Mouse (Mus musculus) embryo, embryonic 11.5 days (tissue): Measurements from ENCODE around the gene Rab1b.

ENCODE experiments used
- DNase-seq: peaks from one replicate; pipeline ENCODE4 v3.0.0-alpha.2; 2012; ENCODE audit warnings: low read depth, low spot score

The Rab1b gene

DNA sequence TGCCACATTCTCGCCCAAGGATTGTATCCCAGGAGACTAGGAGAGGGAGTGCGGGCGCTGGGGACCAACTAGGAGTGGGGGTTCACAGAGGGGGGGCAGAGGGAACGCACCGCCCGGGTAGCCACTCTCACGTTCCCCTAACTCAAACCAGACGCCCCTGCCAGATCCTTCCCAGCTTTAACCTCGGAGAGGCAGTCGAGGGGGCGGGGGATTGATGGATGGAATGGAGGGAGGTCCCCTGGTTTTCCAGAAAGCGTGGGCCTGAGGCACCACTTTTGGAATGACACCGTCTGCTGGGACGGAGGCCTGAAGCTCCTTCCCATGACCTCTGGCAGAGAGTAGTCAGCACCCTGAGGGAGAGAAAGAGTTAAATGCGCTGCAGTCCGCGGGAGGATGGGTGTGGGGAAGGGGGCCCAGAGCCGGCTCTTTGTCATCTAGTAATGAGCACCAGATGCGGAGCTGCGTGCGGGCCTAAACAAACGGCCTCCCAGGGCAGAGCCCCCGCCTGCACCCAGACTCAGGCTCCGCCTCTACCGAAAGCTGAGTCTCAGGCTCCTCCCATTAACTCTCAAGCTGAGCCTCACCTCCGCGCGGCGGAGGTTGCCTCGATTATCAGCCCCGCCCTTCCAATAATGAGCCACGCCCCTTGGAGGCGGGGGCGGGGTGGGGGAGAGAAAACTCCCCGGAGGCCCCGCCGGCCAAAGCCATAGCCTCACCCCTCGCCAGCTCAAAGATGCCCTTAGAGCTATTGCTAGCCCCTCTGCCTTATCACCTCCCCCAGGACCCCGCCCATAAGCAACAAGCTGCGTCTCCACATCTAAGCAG is 35.1 kb downstream of the Rab1b start:
- peak; percentile 91 for DNase-seq

GRCm38 (mm10) chr19:5071077-5071476 is 35.8 kb downstream of the Rab1b start:
- DNase-seq, result no peak

GRCm38 (mm10) chr19:5069978-5070377 is 36.9 kb downstream of the Rab1b start:
- no peak for DNase-seq

GRCm38 (mm10) chr19:5069486-5069885 is 37.4 kb downstream of the Rab1b start:
- no peak for DNase-seq

- DNase-seq, result no peak
Observed at GRCm38 (mm10) chr19:5068570-5069234, 38.2 kb downstream of the Rab1b start.

DNA sequence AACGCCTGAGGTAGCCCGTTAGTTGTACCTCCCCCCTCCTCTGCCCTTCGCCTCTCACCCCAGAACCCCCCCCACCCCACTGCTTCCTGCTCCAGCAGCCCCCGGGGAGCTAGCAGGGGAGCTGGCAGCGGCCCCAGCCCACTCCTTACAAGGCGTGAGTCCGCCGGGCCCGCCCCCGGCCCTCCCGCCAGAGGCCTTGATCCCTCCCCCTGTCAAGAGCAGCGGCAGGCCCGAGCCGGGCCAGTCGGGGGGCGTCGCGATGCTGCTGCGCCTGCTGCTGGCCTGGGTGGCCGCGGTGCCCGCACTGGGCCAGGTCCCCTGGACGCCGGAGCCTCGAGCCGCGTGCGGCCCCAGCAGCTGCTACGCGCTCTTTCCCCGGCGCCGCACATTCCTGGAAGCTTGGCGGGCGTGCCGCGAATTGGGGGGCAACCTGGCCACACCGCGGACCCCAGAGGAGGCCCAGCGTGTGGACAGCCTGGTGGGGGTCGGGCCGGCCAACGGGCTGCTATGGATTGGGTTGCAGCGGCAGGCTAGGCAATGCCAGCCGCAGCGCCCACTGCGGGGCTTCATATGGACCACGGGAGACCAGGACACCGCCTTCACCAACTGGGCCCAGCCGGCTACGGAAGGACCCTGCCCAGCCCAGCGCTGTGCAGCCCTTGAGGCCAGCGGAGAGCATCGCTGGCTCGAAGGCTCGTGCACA is 38.9 kb downstream of the Rab1b start, which contains the start of gene Cd248:
TSS of gene Cd248 (plus strand) at position 212 of the 703 bp plus-strand sequence.
- no peak for DNase-seq

DNA sequence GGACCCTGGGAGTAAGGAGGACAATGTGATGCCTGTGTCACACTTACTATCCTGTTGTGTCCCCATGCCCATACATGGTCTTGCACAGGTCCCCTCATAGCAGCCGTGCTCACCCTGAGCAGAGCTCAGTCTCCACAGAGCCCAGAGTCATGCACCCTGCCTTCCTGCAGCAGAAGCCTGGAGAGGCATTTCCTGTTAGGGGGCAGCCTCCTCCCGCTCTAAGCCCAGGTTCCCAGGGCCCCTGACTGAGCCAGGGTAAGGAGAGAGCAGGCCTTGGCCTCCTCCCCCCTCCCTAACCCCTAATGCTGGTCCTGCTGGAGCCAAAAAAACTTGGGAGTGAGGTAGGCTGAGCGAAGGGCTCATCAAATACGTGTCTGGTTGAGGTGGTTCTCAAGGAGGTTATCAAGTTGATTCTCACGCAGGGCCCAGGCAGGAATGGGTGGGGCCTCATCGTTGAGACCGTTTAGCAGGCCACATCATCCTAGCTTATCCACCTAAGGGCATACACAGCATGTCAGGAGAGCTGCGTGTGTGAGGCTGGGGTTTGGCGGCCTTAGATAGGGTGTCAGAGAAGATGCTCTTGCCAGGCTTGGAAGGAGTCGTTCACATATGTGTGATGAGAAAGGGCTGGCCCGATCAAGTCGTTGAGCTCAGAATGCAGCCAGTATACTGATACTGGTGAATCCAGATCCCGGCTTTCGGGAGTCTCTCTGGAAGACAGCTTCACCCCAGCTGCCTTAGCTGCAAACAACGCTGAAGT is 39.7 kb downstream of the Rab1b start:
- no peak for DNase-seq

DNA sequence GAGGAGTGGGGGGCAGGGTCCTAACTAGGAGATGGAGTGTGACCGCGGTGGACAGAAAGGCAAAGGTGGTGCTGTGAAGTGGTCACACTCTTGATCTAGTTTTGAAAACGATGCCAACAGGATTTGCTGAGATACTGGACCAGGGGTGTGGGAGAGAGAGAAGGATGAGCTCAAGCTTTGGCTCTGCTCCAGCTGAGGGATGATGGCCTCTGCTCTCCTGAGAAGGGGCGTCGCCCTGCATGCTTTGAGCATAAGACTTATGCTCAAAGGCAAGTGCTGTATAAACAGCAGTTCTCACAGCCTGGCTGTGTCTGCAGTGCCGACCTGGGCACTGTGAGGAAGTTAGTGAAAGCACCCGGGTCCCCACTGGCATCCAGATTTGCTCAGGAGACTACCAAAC is 41.8 kb downstream of the Rab1b start:
- DNase-seq, result no peak

GRCm38 (mm10) chr19:5062446-5062845 is 44.4 kb downstream of the Rab1b start:
- DNase-seq, result no peak

- no peak for DNase-seq
Observed at GRCm38 (mm10) chr19:5062041-5062440, 44.8 kb downstream of the Rab1b start.

DNA sequence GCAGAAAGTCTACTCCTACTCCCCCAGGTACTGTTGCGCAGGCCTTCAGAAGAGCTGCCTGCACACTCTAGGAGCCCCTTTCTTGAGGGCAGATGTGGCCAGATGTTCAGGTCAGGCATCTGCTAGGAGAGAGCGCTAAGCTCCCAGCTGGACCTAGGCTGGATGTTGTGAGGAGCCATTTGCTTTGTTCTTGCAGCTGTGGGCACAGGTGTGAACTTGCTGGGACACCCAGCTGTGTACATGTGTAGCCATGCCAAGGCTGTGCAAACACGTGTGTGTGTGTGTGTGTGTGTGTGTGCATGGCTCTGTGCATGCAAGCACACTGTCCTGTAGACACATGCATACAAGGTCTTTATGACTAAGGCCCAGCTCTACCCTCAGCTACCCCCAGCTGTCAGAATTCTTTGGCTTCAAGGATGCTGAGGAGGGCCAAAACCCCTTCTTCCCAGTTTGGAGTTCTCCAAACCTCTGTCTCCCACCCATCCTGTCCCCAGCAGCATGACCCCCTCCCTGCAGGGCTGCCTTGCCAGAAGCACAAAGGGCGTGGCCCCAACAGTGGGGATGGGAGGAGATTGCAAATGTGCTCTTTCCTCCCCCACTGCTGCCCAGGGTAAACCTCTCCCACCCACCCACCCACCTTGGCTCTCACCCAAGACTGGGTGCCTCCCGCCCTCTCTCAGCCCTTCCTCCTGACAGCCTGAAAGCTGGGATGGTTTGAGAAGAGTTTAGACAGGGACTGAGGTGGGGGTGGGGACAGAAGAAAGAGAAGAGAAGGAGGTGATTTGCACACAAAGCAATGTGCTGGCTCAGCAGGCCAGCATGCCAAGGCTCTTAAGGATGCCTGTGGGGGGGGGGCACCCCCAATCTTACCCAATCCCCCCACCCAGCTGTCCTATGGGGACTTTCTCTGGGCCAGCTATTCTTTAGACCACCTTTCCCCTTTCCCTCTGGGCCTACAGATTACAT is 46.2 kb downstream of the Rab1b start:
- no peak for DNase-seq

- no peak for DNase-seq
Observed at GRCm38 (mm10) chr19:5058801-5059771, 47.8 kb downstream of the Rab1b start.

DNA sequence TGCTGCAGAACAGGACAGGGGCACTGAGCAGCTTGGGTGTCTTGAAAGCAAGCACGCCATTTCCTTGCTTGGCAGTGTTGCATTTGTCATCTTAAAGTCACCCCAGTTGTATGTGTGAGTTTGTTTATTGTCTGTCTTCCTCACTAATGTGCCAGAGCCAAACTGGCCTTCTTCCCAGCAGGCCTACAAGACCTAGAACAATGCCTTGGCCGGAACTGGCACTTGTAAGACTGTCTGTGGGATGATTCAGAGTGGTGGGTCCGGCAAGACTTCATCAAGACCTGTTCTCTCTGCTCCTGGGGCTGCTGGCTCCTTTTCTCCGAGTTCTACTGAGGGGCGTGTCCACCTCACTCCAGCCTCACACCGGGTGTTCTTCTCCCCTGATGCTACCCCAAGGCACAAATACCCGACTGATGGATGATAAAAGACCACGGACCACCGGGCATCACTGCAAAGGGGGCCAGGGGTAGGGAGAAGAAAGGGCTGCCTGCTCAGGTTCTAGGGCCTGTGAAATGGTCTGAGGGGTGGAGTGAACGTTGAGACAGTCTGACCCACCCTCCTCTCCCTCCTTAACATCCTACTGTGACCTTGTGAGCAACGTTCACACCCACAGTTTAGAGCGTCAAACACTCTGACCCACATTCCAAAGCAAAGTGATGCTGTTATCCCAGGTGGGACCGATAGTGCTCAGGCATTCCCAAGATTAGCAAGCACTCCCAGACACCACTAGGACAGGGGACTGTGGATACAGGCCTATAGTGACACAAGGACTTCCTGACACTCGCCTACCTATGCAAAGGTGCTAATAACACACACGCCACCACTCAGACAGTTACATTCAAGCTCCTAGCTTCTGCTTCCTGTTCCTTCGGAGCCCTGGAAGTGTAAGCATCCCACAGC is 48.7 kb downstream of the Rab1b start:
- no peak for DNase-seq

- DNase-seq, result no peak
Observed at GRCm38 (mm10) chr19:5056251-5056650, 50.6 kb downstream of the Rab1b start.

DNA sequence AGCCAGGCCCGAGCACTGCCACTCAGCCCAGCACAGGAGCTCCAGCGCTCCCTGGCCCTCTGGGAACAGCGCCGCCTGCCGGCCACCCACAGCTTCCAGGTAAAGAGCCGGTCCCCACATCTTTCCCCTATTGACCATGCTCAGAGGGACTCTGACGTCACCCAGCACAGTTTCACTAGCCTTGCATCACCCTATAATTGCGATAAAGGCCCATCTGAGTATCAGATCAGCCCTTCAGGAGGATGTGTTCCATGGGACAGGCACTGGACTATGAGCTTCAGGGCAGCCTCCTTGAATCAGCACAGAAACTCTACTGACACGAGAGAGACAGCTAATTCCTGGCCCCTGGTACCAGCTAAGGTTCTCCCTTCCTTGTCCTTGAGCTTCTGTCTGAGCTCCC is 53.0 kb downstream of the Rab1b start:
- DNase-seq, result no peak

DNA sequence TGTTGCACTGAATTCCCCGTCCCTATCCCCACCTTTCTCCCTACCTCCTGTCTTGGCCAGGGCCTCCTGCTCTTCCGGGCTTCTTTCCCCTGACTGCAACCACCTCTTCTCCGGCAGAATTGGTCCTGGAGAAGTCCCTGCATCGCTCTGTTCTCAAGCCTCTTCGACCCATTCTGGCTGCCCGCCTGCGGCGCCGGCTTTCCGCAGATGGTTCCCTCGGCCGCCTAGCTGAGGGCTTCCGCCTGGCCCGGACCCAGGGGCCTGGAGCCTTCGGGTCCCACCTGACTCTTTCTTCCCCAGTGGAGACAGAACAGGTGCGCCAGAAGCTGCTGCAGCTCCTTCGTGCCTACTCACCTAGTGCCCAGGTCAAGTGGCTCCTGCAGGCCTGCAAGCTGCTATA is 54.0 kb downstream of the Rab1b start:
- DNase-seq, result no peak

- DNase-seq, result no peak
Observed at GRCm38 (mm10) chr19:5052166-5052822, 54.6 kb downstream of the Rab1b start.

DNA sequence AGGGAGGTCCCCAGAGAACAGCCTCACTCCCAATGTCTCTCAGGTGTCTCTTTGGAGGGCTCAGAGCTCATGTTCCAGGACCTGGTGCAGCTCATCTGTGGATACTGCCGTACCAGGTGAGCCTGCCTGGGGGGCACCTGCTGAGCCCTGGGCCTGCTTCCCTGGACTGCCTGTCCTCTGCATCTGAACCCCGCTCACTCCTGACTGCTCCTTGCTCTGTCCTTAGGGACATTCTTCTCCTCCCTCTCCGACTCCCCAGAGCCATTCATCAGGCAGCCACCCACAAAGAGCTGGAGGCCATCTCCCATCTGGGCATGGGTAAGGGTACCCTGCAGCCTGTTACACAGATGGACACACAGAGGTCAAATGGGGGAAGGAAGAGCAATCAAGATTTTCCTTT is 55.4 kb downstream of the Rab1b start:
- DNase-seq, result no peak
